Mouse (Mus musculus): ENCODE measurements around the gene Rps6kc1. TPM values are rescaled to one million over a fixed set of nuclear protein-coding genes. Genes with fewer than 3 reads are reported as not detected.

The Rps6kc1 gene
- total RNA-seq, 2 experiments from 2014 or later: 106 to 110 TPM

GRCm38 (mm10) chr1:190655651-190656050 lies 255.9 kb downstream of the Rps6kc1 start:
- no peak for DNase-seq (ENCODE audit: low spot score in 2 of 2)

GRCm38 (mm10) chr1:190655081-190655480 lies 256.5 kb downstream of the Rps6kc1 start:
- intact Hi-C loops (cut with DNase I): no loop called here
- DNase-seq (ENCODE audit: low spot score in 2 of 2): no peak

More at GRCm38 (mm10) chr1:190655651-190656050, 255.9 kb downstream of the Rps6kc1 start:
- intact Hi-C loops (cut with DNase I): no loop called here

- no peak for DNase-seq (ENCODE audit: low spot score in 2 of 2)
- intact Hi-C loops (cut with DNase I): no loop called here
Measured at GRCm38 (mm10) chr1:190654694-190655001, 256.9 kb downstream of the Rps6kc1 start.

- intact Hi-C loops (cut with DNase I): no loop called here
- no peak for DNase-seq (ENCODE audit: low spot score in 2 of 2)
Measured at GRCm38 (mm10) chr1:190653989-190654693, 257.4 kb downstream of the Rps6kc1 start.

- no peak for DNase-seq (ENCODE audit: low spot score in 2 of 2)
- intact Hi-C loops (cut with DNase I): no loop called here
Measured at GRCm38 (mm10) chr1:190653081-190653480, 258.5 kb downstream of the Rps6kc1 start.

Other genes with a start within 250 kb of the Rps6kc1 start
- 10 to 100 TPM; 59.7 to 63.6 TPM for gene Angel2, start 13.3 kb upstream of the Rps6kc1 start, total RNA-seq (2021)
- gene Vash2, start 67.5 kb upstream of the Rps6kc1 start, total RNA-seq (2021): 1 to 10 TPM; 1.8 to 1.9 TPM
- 10 to 100 TPM; 13.0 to 15.3 TPM for gene Flvcr1, start 114.4 kb upstream of the Rps6kc1 start, total RNA-seq (2021)
- not detected for gene Spata45, start 124.9 kb upstream of the Rps6kc1 start, total RNA-seq (2021)
- 10 to 100 TPM; 26.6 to 27.1 TPM for gene Tatdn3, start 151.2 kb upstream of the Rps6kc1 start, total RNA-seq (2021)
- gene Nsl1, start 151.2 kb upstream of the Rps6kc1 start, total RNA-seq (2021): under 1 TPM; 0.32 to 0.69 TPM
- 1 to 10 TPM; 1.2 to 1.9 TPM for gene Batf3, start 186.1 kb upstream of the Rps6kc1 start, total RNA-seq (2021)

All from left cerebral cortex, postnatal 25 days (tissue).